Mouse (Mus musculus) forebrain, embryonic 16.5 days (tissue): Measurements from ENCODE around the gene Mcm3ap. TPM values are rescaled to one million over a fixed set of nuclear protein-coding genes. Genes with fewer than 3 reads are reported as not detected.
A peak's percentile ranks its signal among the peaks of the same experiment; 100 is the strongest.

Experiments
- ATAC-seq: fragments of 200-750 bp; cut with Nextera tagmentation; 2 replicates; pipeline ENCODE4 v1.8.0; 2017; ENCODE audit warnings: mild to moderate bottlenecking, moderate library complexity
- H3K27ac ChIP-seq: fragments of 300-500 bp; sonication (generic); 2 replicates; pipeline ENCODE4 v1.5.1; 2014; ENCODE audit warnings: low read length, control low read depth
- H3K27me3 ChIP-seq: fragments of 300-500 bp; sonication (generic); replicated peaks from 2 replicates; pipeline ENCODE4 v1.6.1; 2014; ENCODE audit warnings: low read length; ENCODE audit not compliant: control insufficient read depth, insufficient read depth
- H3K36me3 ChIP-seq: fragments of 300-500 bp; sonication (generic); 2 replicates; pipeline ENCODE4 v1.6.1; 2014; ENCODE audit not compliant: control insufficient read depth, insufficient read depth
- H3K4me1 ChIP-seq: fragments of 300-500 bp; sonication (generic); replicated peaks from 2 replicates; pipeline ENCODE4 v1.6.1; 2014; ENCODE audit warnings: low read length; ENCODE audit not compliant: control insufficient read depth, insufficient read depth
- H3K4me2 ChIP-seq: fragments of 300-500 bp; sonication (generic); 2 replicates; pipeline ENCODE4 v1.6.1; 2014; ENCODE audit warnings: mild to moderate bottlenecking, low read length, control low read depth
- H3K4me3 ChIP-seq: fragments of 300-500 bp; sonication (generic); replicated peaks from 2 replicates; pipeline ENCODE4 v1.5.1; 2014; ENCODE audit warnings: mild to moderate bottlenecking, low read length, control low read depth
- H3K9ac ChIP-seq: fragments of 300-500 bp; sonication (generic); replicated peaks from 2 replicates; pipeline ENCODE4 v1.6.1; 2014; ENCODE audit warnings: low read depth, low read length, control low read depth
- H3K9me3 ChIP-seq: fragments of 300-500 bp; sonication (generic); 2 replicates; pipeline ENCODE4 v1.6.1; 2016; ENCODE audit warnings: low read length; ENCODE audit not compliant: control insufficient read depth
- WGBS: fragments of 180-500 bp; shearing (Covaris S2); extraction: QIAGEN DNeasy Blood & Tissue Kit; methylation state at CpG from one replicate; pipeline ENCODE4 v1.1.7; 2014; 5-methylcytosine and 5-hydroxymethylcytosine counted together
- polyA plus RNA-seq: library from polyadenylated mRNA; unstranded; fragments of >200 nt; fragmentation: Nextera tagmentation; extraction: Ambion mirVana; gene quantifications from 2 replicates; pipeline ENCODE4 v1.2.1, GENCODE M21; 2015

The Mcm3ap gene
- polyA plus RNA-seq, 1 experiment from 2014 or later, result 70.3 TPM

DNA sequence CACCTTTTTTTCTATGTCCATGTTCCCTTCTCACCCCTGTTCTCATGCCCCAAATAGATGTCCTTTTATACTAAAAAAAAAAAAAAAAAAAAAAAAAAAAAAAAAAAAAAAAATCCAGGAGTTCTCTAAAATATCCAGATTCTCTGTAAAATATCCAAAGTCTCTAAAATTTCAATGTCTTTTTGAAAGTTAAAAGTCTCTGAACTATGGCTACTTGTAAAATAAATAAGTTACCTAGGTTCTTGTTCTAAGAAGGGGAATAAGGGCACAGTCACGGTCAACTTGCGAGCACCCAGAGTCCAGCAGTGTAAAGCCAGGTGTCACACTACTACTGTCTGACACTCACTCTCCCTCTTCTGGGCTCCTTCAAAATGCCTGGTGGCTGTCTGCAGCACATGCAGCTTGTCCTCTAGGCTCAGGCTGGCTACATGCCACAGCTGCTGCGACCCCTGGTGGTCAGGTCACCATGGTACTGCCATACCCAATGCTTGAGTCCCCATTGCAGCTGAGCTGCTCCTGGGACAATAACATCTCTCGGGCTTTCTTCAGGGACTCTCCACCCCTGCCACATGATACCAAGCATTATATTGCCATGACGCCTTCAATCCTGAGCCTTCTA lies 44.3 kb downstream of the Mcm3ap start:
- Histone ChIP-seq H3K27me3 (no peaks in the 10 kb centered on the region), H3K36me3 (peaks cover 32% of the 10 kb centered on the region), H3K27ac (no peak overlapping the region), H3K9me3 (no peaks in the 10 kb centered on the region), H3K4me2 (no peak overlapping the region), H3K9ac (no peak overlapping the region), H3K4me3 (no peak overlapping the region), H3K4me1 (no peaks in the 10 kb centered on the region)
- 41% methylated on average over 5 of the region's 5 CpGs for WGBS
- ATAC-seq, result peak; percentile 65

DNA sequence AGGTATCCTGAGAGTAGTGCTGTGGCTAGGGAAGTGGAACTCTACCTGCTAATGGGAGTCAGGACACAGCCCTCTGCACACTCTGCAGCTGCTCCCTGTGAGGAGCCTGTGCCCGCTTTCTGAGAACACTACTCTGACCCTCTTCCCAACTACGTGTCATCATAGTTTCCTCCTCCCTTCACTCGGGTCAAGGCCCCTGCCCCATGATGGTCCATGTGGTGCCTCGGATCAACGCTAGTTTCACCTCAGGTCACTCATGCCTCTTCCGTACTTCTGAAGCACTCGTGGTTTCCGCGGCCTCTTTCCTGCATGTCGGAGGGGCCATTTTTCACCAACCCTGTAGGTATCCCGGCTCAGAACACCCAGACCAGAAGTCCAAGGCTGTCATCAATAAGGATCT lies 62.2 kb downstream of the Mcm3ap start:
- peak overlapping the region; percentile 66 for H3K4me3 ChIP-seq
- ATAC-seq, result no peak; the same call in 1 of the 2 replicates
- H3K9ac ChIP-seq, result peak overlapping the region; percentile 73
- no peaks in the 10 kb centered on the region for H3K9me3 ChIP-seq
- WGBS, result 2% methylated on average over 11 of the region's 11 CpGs
- peak overlapping the region; percentile 81 for H3K4me2 ChIP-seq
- H3K27me3 ChIP-seq, result no peaks in the 10 kb centered on the region
- H3K36me3 ChIP-seq, result peaks cover 11% of the 10 kb centered on the region
- H3K27ac ChIP-seq, result peak overlapping the region; percentile 24; the same call in 1 of the 2 replicates
- peaks cover 15% of the 10 kb centered on the region for H3K4me1 ChIP-seq

DNA sequence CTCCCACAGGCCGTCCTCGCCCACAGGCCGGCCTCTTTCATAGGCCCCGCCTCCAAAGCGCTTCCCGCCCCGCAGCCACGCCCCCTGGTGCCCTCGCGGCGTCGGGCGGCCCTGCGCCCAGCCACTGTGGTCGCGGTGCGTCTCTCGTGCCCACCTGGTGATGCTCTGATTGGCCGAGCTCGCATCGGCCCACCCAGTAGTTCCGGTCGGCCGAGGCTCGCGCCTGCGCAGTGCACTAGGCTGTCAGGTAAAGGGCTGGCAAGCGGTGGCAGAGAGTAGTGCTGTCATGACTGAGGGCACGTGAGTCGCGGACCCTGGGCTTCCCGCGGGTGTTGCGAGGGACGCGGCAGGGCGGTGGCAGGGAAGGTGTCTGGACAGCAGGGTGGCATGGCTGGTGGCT lies 62.6 kb downstream of the Mcm3ap start, which contains the start of gene Lss:
TSS of gene Lss (plus strand) at position 214 of the 400 bp plus-strand sequence.
- peak; percentile 99 for ATAC-seq
- H3K4me3 ChIP-seq, result peak within 1 kb of the TSS; percentile 66
- peak within 1 kb of the TSS; percentile 73 for H3K9ac ChIP-seq
- WGBS, result 0% methylated on average over 37 of the region's 37 CpGs
- peaks cover 15% of the 10 kb centered on the region for H3K4me1 ChIP-seq
- H3K36me3 ChIP-seq, result peaks cover 14% of the 10 kb centered on the region
- H3K4me2 ChIP-seq, result peak within 1 kb of the TSS; percentile 81
- no peaks in the 10 kb centered on the region for H3K9me3 ChIP-seq
- no peaks in the 10 kb centered on the region for H3K27me3 ChIP-seq
- peak within 1 kb of the TSS; percentile 80 for H3K27ac ChIP-seq

DNA sequence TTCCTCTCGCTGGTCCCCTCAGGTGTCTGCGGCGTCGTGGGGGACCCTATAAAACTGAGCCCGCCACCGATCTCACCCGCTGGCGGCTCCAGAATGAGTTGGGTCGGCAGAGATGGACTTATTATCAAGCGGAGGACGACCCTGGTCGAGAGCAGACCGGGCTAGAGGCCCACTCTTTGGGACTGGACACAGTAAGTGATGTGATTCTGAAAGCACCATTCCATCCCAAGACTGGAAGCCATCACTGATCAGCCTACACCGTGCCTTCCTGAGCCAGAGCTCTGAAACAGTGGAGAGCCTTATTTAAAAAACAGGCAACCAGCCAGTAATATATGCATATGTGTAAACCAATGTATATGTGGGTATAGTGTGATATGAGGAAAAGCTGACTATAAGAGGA lies 63.1 kb downstream of the Mcm3ap start:
- peak overlapping the region; percentile 73 for H3K9ac ChIP-seq
- under 1% methylated on average over 14 of the region's 14 CpGs for WGBS
- peak overlapping the region; percentile 66 for H3K4me3 ChIP-seq
- peak; percentile 11 for ATAC-seq
- peaks cover 16% of the 10 kb centered on the region for H3K36me3 ChIP-seq
- H3K27ac ChIP-seq, result peak overlapping the region; percentile 80
- H3K27me3 ChIP-seq, result no peaks in the 10 kb centered on the region
- H3K4me1 ChIP-seq, result peaks cover 15% of the 10 kb centered on the region
- H3K9me3 ChIP-seq, result no peaks in the 10 kb centered on the region
- peak overlapping the region; percentile 81 for H3K4me2 ChIP-seq

DNA sequence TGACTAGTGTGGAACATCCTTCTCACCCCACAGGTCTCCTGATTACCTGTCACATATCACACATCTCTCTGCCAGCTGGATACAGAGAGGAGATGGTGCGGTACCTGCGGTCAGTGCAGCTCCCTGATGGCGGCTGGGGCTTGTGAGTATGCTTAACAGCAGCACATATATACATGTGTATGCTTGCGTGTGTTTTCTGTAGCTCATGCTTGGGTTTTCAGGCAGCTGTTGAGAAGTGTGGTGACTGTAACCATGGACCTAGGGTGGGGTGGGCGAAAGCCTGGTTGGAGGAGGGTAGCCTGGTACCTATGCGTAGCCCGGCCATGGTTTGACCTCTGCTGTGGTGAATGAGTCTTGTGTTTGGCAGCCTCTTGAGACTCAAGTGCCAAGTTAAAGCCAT lies 66.8 kb downstream of the Mcm3ap start:
- no peak overlapping the region for H3K4me3 ChIP-seq
- peaks cover 14% of the 10 kb centered on the region for H3K4me1 ChIP-seq
- 98% methylated on average over 7 of the region's 7 CpGs for WGBS
- H3K9me3 ChIP-seq, result no peaks in the 10 kb centered on the region
- H3K9ac ChIP-seq, result no peak overlapping the region
- no peaks in the 10 kb centered on the region for H3K27me3 ChIP-seq
- peaks cover 38% of the 10 kb centered on the region for H3K36me3 ChIP-seq
- H3K27ac ChIP-seq, result no peak overlapping the region
- ATAC-seq, result no peak
- H3K4me2 ChIP-seq, result no peak overlapping the region

DNA sequence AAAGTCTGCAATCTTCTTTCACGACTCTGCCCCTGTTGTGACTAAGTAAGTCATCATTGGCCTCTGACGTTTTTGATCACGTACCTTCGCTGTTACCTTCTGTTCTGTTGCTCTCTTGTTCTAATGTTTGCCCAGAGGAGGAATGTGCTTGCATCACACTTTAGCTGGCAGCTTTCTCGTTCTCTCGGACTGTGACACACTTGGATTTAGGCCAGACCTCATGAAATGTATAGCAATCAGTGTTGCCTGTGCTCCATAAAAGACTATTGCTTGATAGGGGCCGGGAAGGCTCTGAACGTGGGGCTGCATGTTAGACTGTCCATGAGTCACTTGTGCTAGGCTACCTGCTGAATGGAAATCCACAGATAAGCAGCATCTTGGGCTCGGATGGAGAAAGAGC lies 68.9 kb downstream of the Mcm3ap start:
- no peak overlapping the region for H3K4me2 ChIP-seq
- H3K4me3 ChIP-seq, result no peak overlapping the region
- H3K36me3 ChIP-seq, result peaks cover 50% of the 10 kb centered on the region
- no peak overlapping the region for H3K27ac ChIP-seq
- no peak for ATAC-seq
- H3K9ac ChIP-seq, result no peak overlapping the region
- 72% methylated on average over 9 of the region's 9 CpGs for WGBS
- H3K4me1 ChIP-seq, result peaks cover 5% of the 10 kb centered on the region
- no peaks in the 10 kb centered on the region for H3K9me3 ChIP-seq
- H3K27me3 ChIP-seq, result no peaks in the 10 kb centered on the region

DNA sequence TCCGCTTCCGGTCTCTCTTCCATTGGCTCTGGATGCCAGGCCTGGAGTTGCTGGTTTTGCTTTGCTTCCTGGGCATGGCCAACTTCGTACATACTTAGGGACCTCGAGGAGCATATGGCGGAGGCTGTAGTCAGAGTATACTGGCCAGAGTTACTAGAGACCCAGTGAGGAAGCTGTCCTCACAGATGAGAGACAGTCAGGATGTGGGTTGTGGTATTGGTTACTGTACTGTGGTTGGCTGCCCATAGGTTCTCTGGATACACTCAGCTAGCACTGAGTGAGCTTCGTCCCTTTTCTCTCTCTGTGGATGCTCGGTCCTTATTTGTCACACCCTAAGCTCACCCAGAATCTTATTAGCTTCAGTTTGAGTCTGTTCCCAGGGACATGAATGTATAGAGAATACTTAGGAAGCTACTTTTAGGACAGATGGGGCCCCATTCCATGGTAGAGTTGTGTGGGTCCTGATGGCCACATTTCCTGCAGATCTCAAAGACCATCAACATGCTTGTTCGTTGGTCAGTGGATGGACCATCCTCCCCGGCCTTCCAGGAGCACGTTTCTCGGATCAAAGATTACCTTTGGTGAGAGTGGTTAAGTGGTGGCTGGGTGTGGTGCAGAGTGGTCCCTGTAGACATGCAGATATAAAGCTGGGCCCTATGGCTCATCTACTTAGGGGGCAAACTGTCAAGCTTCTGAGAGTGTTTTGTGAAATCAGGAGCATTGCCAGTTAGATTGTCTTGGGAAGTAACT lies 72.8 kb downstream of the Mcm3ap start:
- Histone ChIP-seq H3K36me3 (peaks cover 46% of the 10 kb centered on the region), H3K27me3 (no peaks in the 10 kb centered on the region), H3K4me2 (no peak overlapping the region), H3K4me3 (no peak overlapping the region), H3K9ac (no peak overlapping the region), H3K9me3 (no peaks in the 10 kb centered on the region), H3K4me1 (no peaks in the 10 kb centered on the region), H3K27ac (no peak overlapping the region)
- ATAC-seq, result no peak
- 95% methylated on average over 11 of the region's 11 CpGs for WGBS

DNA sequence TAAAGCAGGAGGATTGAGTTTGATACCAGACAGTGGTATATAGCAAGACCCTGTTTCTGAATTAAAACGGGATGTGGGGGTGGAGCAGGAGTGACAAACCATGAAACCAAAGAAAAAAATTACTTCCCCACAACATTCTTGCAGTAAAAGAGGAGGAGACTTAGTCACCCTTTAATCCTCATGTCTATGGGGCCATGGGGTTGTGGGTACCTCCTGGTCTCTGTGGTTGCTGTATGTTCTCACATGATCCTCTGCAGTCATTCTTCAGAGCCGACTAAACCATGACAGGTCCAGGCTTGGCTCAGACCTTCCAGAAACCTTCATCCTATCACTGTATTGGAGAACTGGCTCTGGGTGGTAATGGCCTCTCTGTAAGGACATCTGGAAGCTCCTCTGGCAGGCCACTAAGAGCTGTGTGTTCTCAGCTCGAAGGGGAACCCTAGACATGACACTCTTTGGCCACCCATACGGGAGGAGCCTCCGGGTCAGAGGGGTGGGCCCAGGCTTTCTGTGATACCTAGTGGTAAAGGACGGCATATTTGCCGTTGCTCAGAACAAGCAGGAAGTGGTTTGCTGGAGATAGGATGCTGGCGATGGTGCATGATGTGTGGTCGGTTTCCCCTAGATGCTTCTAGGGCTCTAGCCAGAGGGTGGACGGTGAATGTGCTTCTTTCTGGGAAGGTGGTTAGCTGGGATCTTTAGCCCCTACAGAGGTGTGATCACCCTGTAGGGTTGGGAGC lies 74.1 kb downstream of the Mcm3ap start:
- Histone ChIP-seq H3K4me2 (no peak overlapping the region), H3K27ac (no peak overlapping the region), H3K4me3 (no peak overlapping the region), H3K4me1 (no peaks in the 10 kb centered on the region), H3K9ac (no peak overlapping the region), H3K36me3 (peaks cover 50% of the 10 kb centered on the region), H3K9me3 (no peaks in the 10 kb centered on the region), H3K27me3 (no peaks in the 10 kb centered on the region)
- WGBS, result 92% methylated on average over 10 of the region's 10 CpGs
- ATAC-seq, result no peak

DNA sequence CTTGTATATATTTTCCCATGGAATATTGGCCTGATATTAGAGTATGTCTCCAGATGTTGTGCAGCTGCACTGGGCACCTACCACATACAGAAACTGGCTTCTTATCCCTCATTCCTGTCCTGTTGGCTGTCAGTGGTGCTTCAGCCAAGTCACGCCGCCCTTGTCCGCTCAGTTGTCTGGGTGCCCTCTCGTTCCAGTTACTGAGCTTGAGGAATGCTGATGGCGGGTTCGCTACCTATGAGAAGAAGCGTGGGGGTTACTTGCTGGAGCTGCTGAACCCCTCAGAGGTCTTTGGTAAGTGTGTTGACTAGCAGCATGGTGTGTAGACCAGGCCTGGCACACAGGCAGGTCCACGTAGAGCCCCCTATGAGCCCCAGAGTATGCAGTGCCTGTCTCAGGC lies 77.8 kb downstream of the Mcm3ap start:
- H3K27ac ChIP-seq, result no peak overlapping the region
- 97% methylated on average over 8 of the region's 8 CpGs for WGBS
- H3K9me3 ChIP-seq, result no peaks in the 10 kb centered on the region
- H3K27me3 ChIP-seq, result no peaks in the 10 kb centered on the region
- H3K36me3 ChIP-seq, result peaks cover 48% of the 10 kb centered on the region
- H3K4me1 ChIP-seq, result no peaks in the 10 kb centered on the region
- no peak overlapping the region for H3K9ac ChIP-seq
- H3K4me2 ChIP-seq, result no peak overlapping the region
- H3K4me3 ChIP-seq, result no peak overlapping the region
- ATAC-seq, result no peak
